Mouse (Mus musculus) midbrain, postnatal 0 days (tissue): ENCODE results near the gene Ppil4. TPM values are rescaled to one million over a fixed set of nuclear protein-coding genes. Genes with fewer than 3 reads are reported as not detected.

ENCODE experiments used
- ATAC-seq: fragments of 200-750 bp; cut with Nextera tagmentation; 2 replicates; pipeline ENCODE4 v1.8.0; 2017; ENCODE audit warnings: moderate number of reproducible peaks, mild to moderate bottlenecking, moderate TSS enrichment, moderate library complexity; ENCODE audit not compliant: low FRiP score
- DNase-seq: peaks from one replicate; pipeline ENCODE4 v3.0.0-alpha.2; 2015; ENCODE audit warnings: low spot score
- H3K27ac ChIP-seq: fragments of 300-500 bp; sonication (generic); 2 replicates; pipeline ENCODE4 v1.5.1; 2014; ENCODE audit warnings: low read depth, mild to moderate bottlenecking, low read length, mixed read lengths
- H3K27me3 ChIP-seq: fragments of 300-500 bp; sonication (generic); 2 replicates; pipeline ENCODE4 v1.6.1; 2014; ENCODE audit warnings: low read length, control low read depth, mixed read lengths; ENCODE audit not compliant: insufficient read depth
- H3K36me3 ChIP-seq: fragments of 300-500 bp; sonication (generic); 2 replicates; pipeline ENCODE4 v1.6.1; 2014; ENCODE audit warnings: low read length, control low read depth, mixed read lengths; ENCODE audit not compliant: insufficient read depth
- H3K4me1 ChIP-seq: fragments of 300-500 bp; sonication (generic); 2 replicates; pipeline ENCODE4 v1.6.1; 2014; ENCODE audit warnings: mild to moderate bottlenecking, control low read depth, antibody characterized with exemption, low read length, mixed read lengths; ENCODE audit not compliant: insufficient read depth
- H3K4me2 ChIP-seq: fragments of 300-500 bp; sonication (generic); 2 replicates; pipeline ENCODE4 v1.6.1; 2014; ENCODE audit warnings: low read depth, mild to moderate bottlenecking, low read length, mixed read lengths; ENCODE audit not compliant: poor library complexity, severe bottlenecking
- H3K4me3 ChIP-seq: fragments of 300-500 bp; sonication (generic); 2 replicates; pipeline ENCODE4 v1.5.1; 2014; ENCODE audit warnings: low read depth, mild to moderate bottlenecking, low read length, moderate library complexity
- H3K9ac ChIP-seq: fragments of 300-500 bp; sonication (generic); replicated peaks from 2 replicates; pipeline ENCODE4 v1.6.1; 2014; ENCODE audit warnings: mild to moderate bottlenecking, low read length, moderate library complexity, mixed read lengths; ENCODE audit not compliant: poor library complexity, severe bottlenecking
- H3K9me3 ChIP-seq: fragments of 300-500 bp; sonication (generic); 2 replicates; pipeline ENCODE4 v1.6.1; 2016; ENCODE audit warnings: low read length, control low read depth
- CTCF ChIP-seq: IDR thresholded peaks from 2 replicates; pipeline ENCODE4 v1.5.1; 2016; ENCODE audit warnings: antibody characterized with exemption, mild to moderate bottlenecking
- WGBS: fragments of 180-500 bp; shearing (Covaris S2); extraction: QIAGEN DNeasy Blood & Tissue Kit; methylation state at CpG from one replicate; pipeline ENCODE4 v1.1.7; 2014; 5-methylcytosine and 5-hydroxymethylcytosine counted together
- polyA plus RNA-seq: library from polyadenylated mRNA; unstranded; fragments of >200 nt; fragmentation: Nextera tagmentation; extraction: Ambion mirVana; gene quantifications from 2 replicates; pipeline ENCODE4 v1.2.1, GENCODE M21; 2015
- total RNA-seq: library from RNA; depleted of rRNA; stranded (reverse); fragments of >200 nt; gene quantifications from 2 replicates; pipeline ENCODE4 v1.2.3, GENCODE M21; 2014

Ppil4 gene
- total and polyA plus RNA-seq, 2 experiments from 2014 or later = 30.6 to 50.6 TPM

- DNase-seq = no peak
- whole genome bisulfite sequencing = 90% methylated on average over 7 of the region's 7 CpGs
These were observed 67.8 kb downstream of the Ppil4 start for GRCm38 (mm10) chr10:7860494-7860893.

DNA sequence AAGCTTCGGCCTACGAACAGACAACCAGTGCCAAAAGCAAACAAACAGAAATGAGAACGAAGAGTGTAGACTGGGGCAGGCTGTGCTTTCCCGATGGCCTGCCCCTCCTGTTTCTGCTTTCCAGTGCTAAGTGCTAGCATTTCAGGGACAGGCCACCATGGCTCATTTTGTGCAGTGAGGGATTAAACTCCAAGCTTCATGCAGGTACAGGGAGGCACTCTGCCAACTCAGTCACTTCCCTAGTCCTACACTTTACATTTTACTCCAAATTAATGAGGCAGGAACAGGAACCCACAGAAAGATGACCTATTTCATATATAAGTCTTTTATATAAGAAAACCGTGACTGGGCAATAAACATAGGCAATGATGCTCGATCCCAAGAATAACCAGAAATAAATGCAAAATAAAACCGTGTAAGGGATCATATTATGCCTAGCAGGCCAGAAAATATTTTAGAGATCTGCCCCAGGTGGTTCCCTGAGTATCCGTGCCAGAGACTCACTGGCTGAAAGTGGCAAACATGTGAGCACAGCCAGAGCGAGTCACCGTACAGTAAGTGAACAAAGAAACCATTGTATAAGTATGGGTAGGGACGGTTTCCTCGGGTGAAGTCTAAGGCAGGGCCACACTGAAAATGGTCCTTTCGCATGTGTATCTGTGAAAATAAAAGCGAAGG, 68.7 kb downstream of the Ppil4 start:
- Histone ChIP-seq H3K4me1 (no peaks in the 10 kb centered on the region), H3K4me2 (no peak overlapping the region), H3K27ac (no peak overlapping the region), H3K36me3 (no peaks in the 10 kb centered on the region), H3K4me3 (no peak overlapping the region), H3K27me3 (no peaks in the 10 kb centered on the region), H3K9me3 (no peaks in the 10 kb centered on the region), H3K9ac (no peak overlapping the region)
- DNase-seq = no peak
- WGBS = 82% methylated on average over 14 of the region's 14 CpGs
- no peak for TF ChIP-seq CTCF
- ATAC-seq = no peak

More at GRCm38 (mm10) chr10:7860494-7860893, 67.8 kb downstream of the Ppil4 start:
- Histone ChIP-seq H3K9ac (no peak overlapping the region), H3K4me2 (no peak overlapping the region), H3K4me1 (no peaks in the 10 kb centered on the region), H3K9me3 (no peaks in the 10 kb centered on the region), H3K4me3 (no peak overlapping the region), H3K27me3 (no peaks in the 10 kb centered on the region), H3K27ac (no peak overlapping the region), H3K36me3 (no peaks in the 10 kb centered on the region)
- TF ChIP-seq CTCF = no peak
- no peak for ATAC-seq

- Histone ChIP-seq H3K4me3 (no peak overlapping the region), H3K9me3 (no peaks in the 10 kb centered on the region), H3K36me3 (no peaks in the 10 kb centered on the region), H3K27ac (no peak overlapping the region), H3K27me3 (no peaks in the 10 kb centered on the region), H3K4me1 (no peaks in the 10 kb centered on the region), H3K9ac (no peak overlapping the region), H3K4me2 (no peak overlapping the region)
- DNase-seq = no peak
- ATAC-seq = no peak
- no peak for TF ChIP-seq CTCF
- WGBS = 90% methylated on average over 25 of the region's 25 CpGs
These were observed 69.4 kb downstream of the Ppil4 start for GRCm38 (mm10) chr10:7861937-7862657.

GRCm38 (mm10) chr10:7863411-7863810, 70.7 kb downstream of the Ppil4 start:
- Histone ChIP-seq H3K4me2 (no peak overlapping the region), H3K9me3 (no peaks in the 10 kb centered on the region), H3K4me1 (0 out of 2 replicates have a peak, but pooled peaks cover 6% of the 10 kb centered on the region), H3K9ac (no peak overlapping the region), H3K27me3 (0 out of 2 replicates have a peak, but pooled peaks cover 5% of the 10 kb centered on the region), H3K36me3 (no peaks in the 10 kb centered on the region), H3K4me3 (no peak overlapping the region), H3K27ac (no peak overlapping the region)
- ATAC-seq (no peak), DNase-seq (no peak)
- WGBS = 90% methylated on average over 6 of the region's 6 CpGs
- TF ChIP-seq CTCF = no peak

DNA sequence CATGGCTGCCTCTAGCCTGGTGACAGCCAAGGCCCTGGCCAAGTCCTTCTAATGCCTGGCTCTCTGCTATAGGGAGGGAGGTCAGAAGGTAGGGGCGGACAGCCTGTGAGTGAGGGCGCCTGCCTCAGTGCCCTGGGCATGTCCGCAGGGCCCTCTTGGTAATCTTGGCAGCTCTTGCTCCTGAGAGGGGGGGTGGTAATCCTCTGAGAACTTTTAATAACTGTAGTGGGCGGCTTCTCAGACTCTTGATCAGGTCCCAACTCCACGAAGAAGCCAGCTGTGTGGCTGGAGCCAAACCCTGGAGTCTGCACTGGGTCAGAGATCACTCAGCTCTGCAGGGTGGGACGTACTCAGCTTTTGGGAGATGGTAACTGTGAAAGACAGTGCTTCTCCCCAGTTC, 71.5 kb downstream of the Ppil4 start:
- Histone ChIP-seq H3K27me3 (0 out of 2 replicates have a peak, but pooled peaks cover 5% of the 10 kb centered on the region), H3K9me3 (no peaks in the 10 kb centered on the region), H3K4me3 (no peak overlapping the region), H3K4me1 (0 out of 2 replicates have a peak, but pooled peaks cover 6% of the 10 kb centered on the region), H3K36me3 (no peaks in the 10 kb centered on the region), H3K4me2 (no peak overlapping the region), H3K27ac (no peak overlapping the region), H3K9ac (no peak overlapping the region)
- no peak for TF ChIP-seq CTCF
- DNase-seq (no peak), ATAC-seq (no peak)
- 68% methylated on average over 6 of the region's 6 CpGs for WGBS

DNA sequence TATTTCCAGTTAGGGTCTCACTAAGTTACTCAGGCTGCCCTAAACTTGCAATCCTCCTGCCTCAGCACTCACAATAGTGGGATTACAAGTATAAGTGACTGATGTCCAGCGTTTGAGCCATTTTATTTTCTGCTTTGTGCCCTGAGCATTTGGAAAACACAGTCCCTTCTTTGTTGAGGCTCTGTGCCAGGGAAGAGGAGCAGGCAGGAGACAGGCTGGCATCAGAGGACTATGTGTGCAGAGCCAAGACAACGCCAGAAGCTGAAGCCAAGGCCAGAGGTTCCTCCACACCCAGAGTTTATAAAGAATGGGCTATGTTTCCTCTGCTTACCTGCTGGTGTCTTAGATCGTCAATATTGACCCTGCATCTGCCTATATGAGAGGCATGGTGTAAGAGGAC, 72.1 kb downstream of the Ppil4 start:
- H3K36me3 ChIP-seq = no peaks in the 10 kb centered on the region
- H3K4me2 ChIP-seq = no peak overlapping the region
- H3K27me3 ChIP-seq = 0 out of 2 replicates have a peak, but pooled peaks cover 5% of the 10 kb centered on the region
- 76% methylated on average over 3 of the region's 3 CpGs for WGBS
- H3K4me3 ChIP-seq = no peak overlapping the region
- H3K4me1 ChIP-seq = 0 out of 2 replicates have a peak, but pooled peaks cover 6% of the 10 kb centered on the region
- no peak overlapping the region for H3K27ac ChIP-seq
- ATAC-seq = no peak
- H3K9ac ChIP-seq = no peak overlapping the region
- TF ChIP-seq CTCF = no peak
- DNase-seq = no peak
- no peaks in the 10 kb centered on the region for H3K9me3 ChIP-seq
